Mouse (Mus musculus) lung, embryonic 14.5 days (tissue): Measurements from ENCODE around the gene Tle3. TPM values are rescaled to one million over a fixed set of nuclear protein-coding genes. Genes with fewer than 3 reads are reported as not detected.
A peak's percentile ranks its signal among the peaks of the same experiment; 100 is the strongest.

ENCODE experiments used
- ATAC-seq: fragments of 200-750 bp; cut with Nextera tagmentation; 2 replicates; pipeline ENCODE4 v1.8.0; 2017; ENCODE audit warnings: mild to moderate bottlenecking, moderate TSS enrichment, moderate library complexity; ENCODE audit not compliant: insufficient read depth
- DNase-seq: peaks from one replicate; pipeline ENCODE4 v3.0.0-alpha.2; 2015
- H3K27ac ChIP-seq: fragments of 300-500 bp; sonication (generic); 2 replicates; pipeline ENCODE4 v1.5.1; 2014; ENCODE audit warnings: low read depth, mild to moderate bottlenecking, moderate library complexity
- H3K27me3 ChIP-seq: fragments of 300-500 bp; sonication (generic); 2 replicates; pipeline ENCODE4 v1.6.1; 2014; ENCODE audit warnings: low read length, control low read depth; ENCODE audit not compliant: insufficient read depth
- H3K36me3 ChIP-seq: fragments of 300-500 bp; sonication (generic); 2 replicates; pipeline ENCODE4 v1.6.1; 2014; ENCODE audit warnings: control low read depth; ENCODE audit not compliant: insufficient read depth
- H3K4me1 ChIP-seq: fragments of 300-500 bp; sonication (generic); 2 replicates; pipeline ENCODE4 v1.6.1; 2014; ENCODE audit warnings: antibody characterized with exemption, control low read depth; ENCODE audit not compliant: insufficient read depth
- H3K4me2 ChIP-seq: fragments of 300-500 bp; sonication (generic); 2 replicates; pipeline ENCODE4 v1.6.1; 2014; ENCODE audit warnings: mild to moderate bottlenecking
- H3K4me3 ChIP-seq: fragments of 300-500 bp; sonication (generic); 2 replicates; pipeline ENCODE4 v1.5.1; 2014; ENCODE audit warnings: low read depth, low read length
- H3K9ac ChIP-seq: fragments of 300-500 bp; sonication (generic); 2 replicates; pipeline ENCODE4 v1.6.1; 2014
- H3K9me3 ChIP-seq: fragments of 300-500 bp; sonication (generic); 2 replicates; pipeline ENCODE4 v1.6.1; 2016; ENCODE audit warnings: low read depth, low read length, control low read depth
- CTCF ChIP-seq: IDR thresholded peaks from 2 replicates; pipeline ENCODE4 v1.5.1; 2016; ENCODE audit warnings: antibody characterized with exemption, low read depth
- WGBS: fragments of 180-500 bp; shearing (Covaris S2); extraction: QIAGEN DNeasy Blood & Tissue Kit; methylation state at CpG from one replicate; pipeline ENCODE4 v1.1.7; 2014; 5-methylcytosine and 5-hydroxymethylcytosine counted together
- polyA plus RNA-seq: library from polyadenylated mRNA; unstranded; fragments of >200 nt; fragmentation: Nextera tagmentation; extraction: Ambion mirVana; gene quantifications from 2 replicates; pipeline ENCODE4 v1.2.1, GENCODE M21; 2014

The Tle3 gene
- 28.7 and 32.5 TPM in 2 replicates for polyA plus RNA-seq

DNA sequence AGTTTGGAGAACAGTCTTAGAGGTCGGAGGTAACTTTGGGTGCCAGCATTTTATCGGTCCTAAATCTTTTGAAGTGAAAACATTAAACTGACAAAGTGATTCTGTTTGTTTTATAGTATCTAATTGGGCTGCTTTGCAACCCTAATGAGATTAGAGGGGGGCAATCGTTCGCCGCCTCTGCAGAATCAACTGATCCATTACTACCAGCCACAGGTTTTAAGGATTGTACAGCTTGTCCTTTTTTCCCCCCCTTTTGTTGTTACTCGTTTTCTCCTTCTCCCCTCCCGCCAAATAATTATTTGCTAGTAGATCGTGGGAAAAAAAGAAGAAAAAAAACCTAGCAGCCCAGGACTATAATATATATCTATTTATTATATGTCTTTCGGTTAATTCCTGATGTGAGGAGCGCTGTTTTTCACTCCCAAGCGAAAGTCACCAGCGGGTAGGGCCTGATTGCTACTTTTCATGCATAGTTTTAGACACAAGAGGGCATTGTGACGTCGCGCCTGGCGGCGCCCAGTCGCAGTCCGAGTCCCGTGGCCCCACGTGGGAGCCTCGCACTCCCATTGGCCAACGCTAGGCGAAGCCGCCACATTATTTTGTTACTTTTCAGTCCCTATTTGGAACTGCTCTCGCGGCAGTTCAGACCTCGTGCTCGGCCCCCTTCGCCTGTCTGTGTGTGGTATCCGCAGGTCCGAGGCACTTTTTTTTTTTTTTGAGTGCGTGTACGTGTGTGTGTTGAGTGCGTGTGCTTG, at the start of gene Tle3:
Gene Tle3 (plus strand): TSS at position 612 of the 755 bp plus-strand sequence.
- peak within 1 kb of the TSS; percentile 93 for H3K4me3 ChIP-seq
- H3K36me3 ChIP-seq = peaks cover 19% of the 10 kb centered on the region
- no peaks in the 10 kb centered on the region for H3K27me3 ChIP-seq
- peaks cover 50% of the 10 kb centered on the region for H3K4me1 ChIP-seq
- peak within 1 kb of the TSS; percentile 98 for H3K9ac ChIP-seq
- H3K4me2 ChIP-seq = peak within 1 kb of the TSS; percentile 99
- DNase-seq (peak; percentile 100), ATAC-seq (peak; percentile 67)
- H3K9me3 ChIP-seq = no peaks in the 10 kb centered on the region
- WGBS = under 1% methylated on average over 35 of the region's 35 CpGs
- peak within 1 kb of the TSS; percentile 97 for H3K27ac ChIP-seq
- peak; percentile 69 for TF ChIP-seq CTCF

DNA sequence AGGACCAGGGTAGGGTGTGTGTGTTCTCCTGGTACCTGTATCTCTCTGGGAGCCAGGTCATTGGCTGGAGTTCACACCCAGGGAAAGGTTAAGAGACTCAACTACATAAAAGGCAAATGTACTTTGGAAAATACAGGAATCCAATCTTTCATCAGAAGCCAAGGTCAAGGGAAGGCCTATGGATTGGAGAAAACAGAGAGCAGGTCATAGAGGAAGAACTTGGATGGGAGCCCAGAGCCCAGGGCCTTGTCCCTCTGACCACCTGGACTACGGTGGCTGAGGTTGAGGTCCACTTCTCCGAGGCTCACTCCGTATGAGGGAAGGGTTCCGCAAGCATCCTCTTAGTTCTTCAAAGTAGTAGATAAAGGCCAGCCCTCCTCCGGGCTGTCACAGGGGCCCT, 48.9 kb upstream of the Tle3 start:
- Histone ChIP-seq H3K36me3 (no peaks in the 10 kb centered on the region), H3K27ac (no peak overlapping the region), H3K4me2 (no peak overlapping the region), H3K4me1 (peaks cover 9% of the 10 kb centered on the region), H3K4me3 (no peak overlapping the region), H3K9me3 (no peaks in the 10 kb centered on the region), H3K9ac (no peak overlapping the region), H3K27me3 (peaks cover 62% of the 10 kb centered on the region)
- DNase-seq = no peak
- WGBS = 59% methylated on average over 5 of the region's 5 CpGs
- no peak for TF ChIP-seq CTCF
- ATAC-seq = no peak

DNA sequence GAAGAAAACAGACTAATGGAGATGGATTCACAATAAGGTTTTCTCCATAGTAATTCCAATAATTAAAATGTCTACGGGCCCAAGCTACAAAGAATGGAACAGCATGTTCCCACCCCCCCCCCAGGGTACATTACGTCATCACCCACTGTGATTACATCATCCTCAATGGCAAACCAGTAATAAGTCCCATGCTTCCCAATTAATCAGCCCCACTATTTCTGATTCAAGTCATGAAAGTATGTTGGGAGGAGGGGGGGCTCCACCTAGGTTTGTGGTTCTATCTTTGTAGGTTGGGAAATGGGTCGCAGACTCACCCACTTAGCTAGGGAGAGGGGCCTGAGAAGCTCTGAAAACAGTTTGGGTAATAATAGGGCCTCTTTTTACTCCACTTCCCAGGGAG, 48.3 kb upstream of the Tle3 start:
- TF ChIP-seq CTCF = no peak
- H3K9me3 ChIP-seq = no peaks in the 10 kb centered on the region
- peaks cover 9% of the 10 kb centered on the region for H3K4me1 ChIP-seq
- ATAC-seq (no peak), DNase-seq (no peak)
- H3K27me3 ChIP-seq = peaks cover 66% of the 10 kb centered on the region
- no peak overlapping the region for H3K4me2 ChIP-seq
- no peak overlapping the region for H3K9ac ChIP-seq
- WGBS = 72% methylated on average over 3 of the region's 3 CpGs
- H3K36me3 ChIP-seq = no peaks in the 10 kb centered on the region
- no peak overlapping the region for H3K4me3 ChIP-seq
- no peak overlapping the region for H3K27ac ChIP-seq

DNA sequence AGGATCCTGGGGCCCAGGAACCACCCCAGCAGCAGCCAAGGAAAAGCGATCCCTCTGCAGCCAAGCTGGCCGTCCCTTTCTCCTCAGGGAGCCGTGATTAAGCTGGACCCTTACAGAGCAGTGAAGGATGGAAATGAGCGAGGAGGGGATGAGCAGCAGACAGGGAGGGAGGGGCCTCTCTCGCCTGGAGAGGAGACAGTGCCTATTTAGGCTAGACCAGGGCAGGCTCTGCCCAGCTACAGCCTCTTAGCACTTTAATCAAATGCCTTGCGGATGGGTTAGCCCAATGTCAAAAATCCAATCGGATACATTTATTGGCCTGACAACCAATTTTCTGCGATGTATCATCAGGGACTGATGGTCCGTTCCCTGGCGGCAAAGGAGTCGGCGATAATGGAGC, 47.8 kb upstream of the Tle3 start:
- Histone ChIP-seq H3K4me3 (no peak overlapping the region), H3K27me3 (peaks cover 64% of the 10 kb centered on the region), H3K36me3 (no peaks in the 10 kb centered on the region), H3K27ac (no peak overlapping the region), H3K4me1 (peaks cover 9% of the 10 kb centered on the region), H3K4me2 (no peak overlapping the region), H3K9me3 (no peaks in the 10 kb centered on the region), H3K9ac (no peak overlapping the region)
- no peak for TF ChIP-seq CTCF
- ATAC-seq (no peak), DNase-seq (no peak)
- WGBS = 21% methylated on average over 12 of the region's 12 CpGs

DNA sequence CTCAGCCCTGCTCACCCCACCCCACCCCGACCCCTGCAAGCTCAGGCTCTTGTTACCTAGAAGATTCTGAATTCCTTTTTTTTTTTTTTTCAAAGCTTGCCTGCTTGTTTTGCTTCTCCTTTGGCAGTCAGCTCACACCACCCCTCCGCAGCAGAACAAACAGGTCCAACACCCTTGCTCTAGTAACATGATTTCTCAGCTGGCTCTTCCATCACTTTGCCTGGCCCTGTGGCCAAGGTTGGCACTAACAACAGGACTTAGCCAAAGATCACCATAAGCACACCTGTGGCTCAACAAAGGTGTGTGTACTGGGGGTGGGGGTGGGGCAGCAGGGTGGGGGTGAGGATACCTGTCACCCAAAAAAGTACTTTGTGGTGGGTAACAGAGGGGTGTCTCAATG, 47.2 kb upstream of the Tle3 start:
- no peak overlapping the region for H3K4me2 ChIP-seq
- H3K4me1 ChIP-seq = peaks cover 9% of the 10 kb centered on the region
- ATAC-seq (no peak), DNase-seq (no peak)
- H3K4me3 ChIP-seq = no peak overlapping the region
- TF ChIP-seq CTCF = no peak
- peaks cover 61% of the 10 kb centered on the region for H3K27me3 ChIP-seq
- H3K9me3 ChIP-seq = no peaks in the 10 kb centered on the region
- H3K9ac ChIP-seq = no peak overlapping the region
- 36% methylated on average over 2 of the region's 2 CpGs for WGBS
- no peaks in the 10 kb centered on the region for H3K36me3 ChIP-seq
- H3K27ac ChIP-seq = no peak overlapping the region

DNA sequence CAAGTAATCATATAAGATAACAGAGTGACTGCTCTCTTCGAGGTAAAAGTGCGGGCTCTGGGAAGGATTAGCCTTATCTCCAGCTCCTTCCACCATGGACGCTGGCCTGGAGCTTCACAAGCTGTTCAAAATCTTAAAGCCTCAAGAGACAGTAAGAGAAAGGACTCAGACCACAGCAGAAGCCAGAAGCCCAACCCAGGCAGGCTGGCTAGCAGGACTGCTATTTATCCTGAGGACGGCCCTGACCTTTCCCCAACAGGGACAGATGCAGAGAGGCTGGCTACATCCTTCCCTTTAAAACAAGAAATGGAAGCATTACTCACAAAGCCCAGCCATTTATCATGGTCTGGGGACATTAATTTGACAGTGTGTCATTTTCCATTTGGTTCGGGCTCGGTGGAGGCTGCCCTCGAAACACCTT, 46.2 kb upstream of the Tle3 start:
- ATAC-seq (no peak), DNase-seq (no peak)
- no peaks in the 10 kb centered on the region for H3K9me3 ChIP-seq
- H3K4me2 ChIP-seq = no peak overlapping the region
- peaks cover 58% of the 10 kb centered on the region for H3K27me3 ChIP-seq
- H3K4me1 ChIP-seq = peaks cover 9% of the 10 kb centered on the region
- no peak overlapping the region for H3K4me3 ChIP-seq
- WGBS = 19% methylated on average over 7 of the region's 7 CpGs
- TF ChIP-seq CTCF = no peak
- no peak overlapping the region for H3K27ac ChIP-seq
- no peak overlapping the region for H3K9ac ChIP-seq
- H3K36me3 ChIP-seq = no peaks in the 10 kb centered on the region

DNA sequence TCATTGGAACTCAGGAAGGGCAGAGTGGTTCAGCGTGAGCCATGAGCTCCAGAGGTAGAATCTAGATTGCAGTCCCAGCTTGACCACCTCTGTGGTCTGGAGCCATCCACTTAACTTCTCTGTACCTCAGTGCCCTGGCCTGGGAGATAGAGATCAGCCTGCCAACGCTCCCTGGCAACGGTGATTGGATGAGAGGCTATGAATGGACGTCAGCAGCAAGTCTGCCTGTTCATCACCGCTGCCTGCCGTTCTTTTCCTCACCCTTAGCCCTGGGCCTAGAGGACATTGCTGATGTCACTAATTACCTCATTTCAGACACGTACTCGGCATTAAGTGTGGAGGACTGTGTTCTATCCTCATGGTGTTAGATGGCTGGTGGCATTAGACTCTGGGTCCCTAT, 45.2 kb upstream of the Tle3 start:
- Histone ChIP-seq H3K4me2 (no peak overlapping the region), H3K36me3 (no peaks in the 10 kb centered on the region), H3K9ac (no peak overlapping the region), H3K27me3 (peaks cover 51% of the 10 kb centered on the region), H3K4me3 (no peak overlapping the region), H3K4me1 (peaks cover 9% of the 10 kb centered on the region), H3K27ac (no peak overlapping the region), H3K9me3 (no peaks in the 10 kb centered on the region)
- DNase-seq (no peak), ATAC-seq (no peak)
- WGBS = 58% methylated on average over 8 of the region's 8 CpGs
- TF ChIP-seq CTCF = no peak
